Mouse (Mus musculus): Measurements from ENCODE around the gene Fstl3. TPM values are rescaled to one million over a fixed set of nuclear protein-coding genes. Genes with fewer than 3 reads are reported as not detected.

Fstl3 gene
- polyA plus RNA-seq, 1 experiment from 2014 or later, result 0.40 TPM

- Histone ChIP-seq H3K9me3 (replicated peaks) (no peaks in the 10 kb centered on the region), H3K4me2 (no peak overlapping the region), H3K9ac (peak overlapping the region; percentile 41), H3K27me3 (no peaks in the 10 kb centered on the region), H3K36me3 (ENCODE audit: poor library complexity, severe bottlenecking) (peaks cover 33% of the 10 kb centered on the region), H3K4me3 (no peak overlapping the region), H3K27ac (no peak overlapping the region), H3K4me1 (peaks cover 40% of the 10 kb centered on the region)
- 88% methylated on average over 7 of the region's 7 CpGs for WGBS
- ATAC-seq, result no peak
These were observed 12.8 kb upstream of the Fstl3 start for GRCm38 (mm10) chr10:79764234-79764633.

- H3K27ac ChIP-seq, result no peak overlapping the region
- WGBS, result 79% methylated on average over 2 of the region's 2 CpGs
- H3K36me3 ChIP-seq (ENCODE audit: poor library complexity, severe bottlenecking), result peaks cover 25% of the 10 kb centered on the region
- H3K4me3 ChIP-seq, result peak overlapping the region; percentile 76
- no peaks in the 10 kb centered on the region for H3K27me3 ChIP-seq
- ATAC-seq, result no peak
- H3K9ac ChIP-seq, result peak overlapping the region; percentile 94
- peaks cover 40% of the 10 kb centered on the region for H3K4me1 ChIP-seq
- H3K9me3 ChIP-seq (replicated peaks), result no peaks in the 10 kb centered on the region
- peak overlapping the region; percentile 94 for H3K4me2 ChIP-seq
These were observed 11.8 kb upstream of the Fstl3 start for GRCm38 (mm10) chr10:79765228-79765745.

- peak overlapping the region; percentile 94 for H3K9ac ChIP-seq
- peaks cover 3% of the 10 kb centered on the region; the same call in 1 of the 2 replicates for H3K27me3 ChIP-seq
- H3K4me3 ChIP-seq, result peak overlapping the region; percentile 76
- peaks cover 40% of the 10 kb centered on the region for H3K4me1 ChIP-seq
- peak overlapping the region; percentile 86 for H3K27ac ChIP-seq
- no peak for ATAC-seq
- 7% methylated on average over 16 of the region's 16 CpGs for WGBS
- peaks cover 18% of the 10 kb centered on the region for H3K36me3 ChIP-seq (ENCODE audit: poor library complexity, severe bottlenecking)
- peak overlapping the region; percentile 94 for H3K4me2 ChIP-seq
- no peaks in the 10 kb centered on the region for H3K9me3 ChIP-seq (replicated peaks)
These were observed 11.0 kb upstream of the Fstl3 start for GRCm38 (mm10) chr10:79766001-79766507.

- Histone ChIP-seq H3K27ac (peak within 1 kb of the TSS; percentile 86), H3K4me3 (peak within 1 kb of the TSS; percentile 76), H3K27me3 (peaks cover 4% of the 10 kb centered on the region; the same call in 1 of the 2 replicates), H3K36me3 (ENCODE audit: poor library complexity, severe bottlenecking) (peaks cover 11% of the 10 kb centered on the region), H3K9me3 (replicated peaks) (no peaks in the 10 kb centered on the region), H3K4me2 (peak within 1 kb of the TSS; percentile 94), H3K9ac (peak within 1 kb of the TSS; percentile 94), H3K4me1 (peaks cover 40% of the 10 kb centered on the region)
- under 1% methylated on average over 94 of the region's 101 CpGs for WGBS
- ATAC-seq, result peak; percentile 89
These were observed 10.4 kb upstream of the Fstl3 start, which contains the start of gene Rnf126 for GRCm38 (mm10) chr10:79766508-79767325. TSS of gene Rnf126 (minus strand) at chr10:79766952.

GRCm38 (mm10) chr10:79767372-79768244, 9.5 kb upstream of the Fstl3 start:
- H3K4me2 ChIP-seq, result peak overlapping the region; percentile 94
- 12% methylated on average over 40 of the region's 40 CpGs for WGBS
- no peaks in the 10 kb centered on the region for H3K9me3 ChIP-seq (replicated peaks)
- peak overlapping the region; percentile 86 for H3K27ac ChIP-seq
- H3K4me3 ChIP-seq, result peak overlapping the region; percentile 76
- ATAC-seq, result peak; percentile 83
- H3K4me1 ChIP-seq, result peaks cover 40% of the 10 kb centered on the region
- peaks cover 6% of the 10 kb centered on the region; the same call in 1 of the 2 replicates for H3K27me3 ChIP-seq
- peaks cover 2% of the 10 kb centered on the region; the same call in 1 of the 2 replicates for H3K36me3 ChIP-seq (ENCODE audit: poor library complexity, severe bottlenecking)
- H3K9ac ChIP-seq, result peak overlapping the region; percentile 94

- WGBS, result 0% methylated on average over 5 of the region's 5 CpGs
- Histone ChIP-seq H3K27ac (no peak overlapping the region), H3K4me2 (no peak overlapping the region), H3K4me3 (no peak overlapping the region), H3K9ac (no peak overlapping the region), H3K27me3 (peaks cover 6% of the 10 kb centered on the region; the same call in 1 of the 2 replicates), H3K9me3 (replicated peaks) (no peaks in the 10 kb centered on the region), H3K36me3 (ENCODE audit: poor library complexity, severe bottlenecking) (no peaks in the 10 kb centered on the region), H3K4me1 (peaks cover 40% of the 10 kb centered on the region)
- ATAC-seq, result no peak
These were observed 8.7 kb upstream of the Fstl3 start for GRCm38 (mm10) chr10:79768400-79768799.

GRCm38 (mm10) chr10:79769329-79769728, 7.7 kb upstream of the Fstl3 start:
- peaks cover 6% of the 10 kb centered on the region; the same call in 1 of the 2 replicates for H3K27me3 ChIP-seq
- no peaks in the 10 kb centered on the region for H3K9me3 ChIP-seq (replicated peaks)
- H3K9ac ChIP-seq, result no peak overlapping the region
- no peaks in the 10 kb centered on the region for H3K36me3 ChIP-seq (ENCODE audit: poor library complexity, severe bottlenecking)
- H3K4me2 ChIP-seq, result no peak overlapping the region
- WGBS, result 75% methylated on average over 4 of the region's 4 CpGs
- H3K4me1 ChIP-seq, result peaks cover 31% of the 10 kb centered on the region
- ATAC-seq, result no peak
- H3K4me3 ChIP-seq, result no peak overlapping the region
- no peak overlapping the region for H3K27ac ChIP-seq

GRCm38 (mm10) chr10:79772320-79772719, 4.8 kb upstream of the Fstl3 start:
- no peaks in the 10 kb centered on the region for H3K36me3 ChIP-seq (ENCODE audit: poor library complexity, severe bottlenecking)
- H3K27me3 ChIP-seq, result peaks cover 22% of the 10 kb centered on the region
- H3K4me1 ChIP-seq, result peaks cover 18% of the 10 kb centered on the region
- WGBS, result 95% methylated on average over 3 of the region's 3 CpGs
- ATAC-seq, result no peak
- no peak overlapping the region for H3K4me3 ChIP-seq
- H3K27ac ChIP-seq, result no peak overlapping the region
- H3K9me3 ChIP-seq (replicated peaks), result peaks cover 4% of the 10 kb centered on the region
- H3K4me2 ChIP-seq, result no peak overlapping the region
- H3K9ac ChIP-seq, result no peak overlapping the region

GRCm38 (mm10) chr10:79773208-79773607, 3.9 kb upstream of the Fstl3 start:
- H3K9me3 ChIP-seq (replicated peaks), result peaks cover 4% of the 10 kb centered on the region
- H3K27ac ChIP-seq, result no peak overlapping the region
- H3K4me3 ChIP-seq, result no peak overlapping the region
- H3K4me1 ChIP-seq, result peaks cover 20% of the 10 kb centered on the region
- no peak overlapping the region for H3K9ac ChIP-seq
- 92% methylated on average over 2 of the region's 2 CpGs for WGBS
- no peak for ATAC-seq
- H3K27me3 ChIP-seq, result peaks cover 31% of the 10 kb centered on the region
- no peaks in the 10 kb centered on the region for H3K36me3 ChIP-seq (ENCODE audit: poor library complexity, severe bottlenecking)
- no peak overlapping the region for H3K4me2 ChIP-seq

- Histone ChIP-seq H3K9me3 (replicated peaks) (peaks cover 4% of the 10 kb centered on the region), H3K27ac (no peak overlapping the region), H3K4me2 (no peak overlapping the region), H3K4me1 (peaks cover 19% of the 10 kb centered on the region), H3K9ac (no peak overlapping the region), H3K4me3 (no peak overlapping the region), H3K36me3 (ENCODE audit: poor library complexity, severe bottlenecking) (no peaks in the 10 kb centered on the region), H3K27me3 (peaks cover 46% of the 10 kb centered on the region)
- no peak for ATAC-seq
- WGBS, result 66% methylated on average over 5 of the region's 5 CpGs
These were observed 2.4 kb upstream of the Fstl3 start for GRCm38 (mm10) chr10:79774486-79775279.

GRCm38 (mm10) chr10:79778006-79778405, 934 bp downstream of the Fstl3 start:
- H3K4me3 ChIP-seq, result no peak overlapping the region
- H3K4me2 ChIP-seq, result peak overlapping the region; percentile 4; the same call in 1 of the 2 replicates
- H3K9ac ChIP-seq, result no peak overlapping the region
- peaks cover 62% of the 10 kb centered on the region for H3K27me3 ChIP-seq
- WGBS, result 7% methylated on average over 15 of the region's 15 CpGs
- H3K27ac ChIP-seq, result no peak overlapping the region
- peaks cover 34% of the 10 kb centered on the region for H3K4me1 ChIP-seq
- ATAC-seq, result no peak
- H3K9me3 ChIP-seq (replicated peaks), result peaks cover 4% of the 10 kb centered on the region
- no peaks in the 10 kb centered on the region for H3K36me3 ChIP-seq (ENCODE audit: poor library complexity, severe bottlenecking)

All from forebrain, embryonic 13.5 days (tissue).